Mouse (Mus musculus) thymus, adult 2 months (tissue): ENCODE results near the gene Ldlrad3.

Source experiments
- CTCF ChIP-seq: fragments of 200-500 bp; IDR thresholded peaks from 2 replicates; pipeline ENCODE4 v1.5.1; 2012; ENCODE audit warnings: mild to moderate bottlenecking, control low read depth, low read length, moderate library complexity, borderline replicate concordance; ENCODE audit not compliant: control insufficient read depth, poor library complexity, insufficient read depth; ENCODE audit errors: extremely low read depth
- POLR2A ChIP-seq: fragments of 200-500 bp; IDR thresholded peaks from 2 replicates; pipeline ENCODE4 v1.6.1; 2012; ENCODE audit warnings: mild to moderate bottlenecking, low read length, control low read depth, moderate library complexity; ENCODE audit not compliant: control insufficient read depth, poor library complexity, insufficient read depth; ENCODE audit errors: extremely low read depth

GRCm38 (mm10) chr2:102117402-102117760 is 68.8 kb downstream of the Ldlrad3 start:
- TF ChIP-seq CTCF (no peak), POLR2A (no peak)
